Mouse (Mus musculus) lung, adult 2 months (tissue): ENCODE measurements around the gene Edrf1. TPM values are rescaled to one million over a fixed set of nuclear protein-coding genes. Genes with fewer than 3 reads are reported as not detected.
A peak's percentile ranks its signal among the peaks of the same experiment; 100 is the strongest.

Source experiments
- DNase-seq: peaks from one replicate; pipeline ENCODE4 v3.0.0; 2022
- H3K4me1 ChIP-seq: fragments of 200-500 bp; 2 replicates; pipeline ENCODE4 v1.6.1; 2011; ENCODE audit warnings: low read length; ENCODE audit not compliant: control insufficient read depth, insufficient read depth
- H3K4me3 ChIP-seq: fragments of 200-500 bp; replicated peaks from 2 replicates; pipeline ENCODE3; 2011; ENCODE audit warnings: low read depth, mild to moderate bottlenecking, control low read depth, low read length; ENCODE audit errors: extremely low read depth
- CTCF ChIP-seq: fragments of 200-500 bp; IDR thresholded peaks from 2 replicates; pipeline ENCODE4 v1.5.1; 2011; ENCODE audit warnings: mild to moderate bottlenecking, low read length, control low read depth; ENCODE audit not compliant: insufficient read depth
- POLR2A ChIP-seq: fragments of 200-500 bp; IDR thresholded peaks from 2 replicates; pipeline ENCODE4 v1.6.1; 2011; ENCODE audit warnings: low read depth, mild to moderate bottlenecking, control low read depth, low read length, borderline replicate concordance; ENCODE audit errors: extremely low read depth
- WGBS: fragments of 180-500 bp; shearing (Covaris S2); methylation state at CpG from one replicate; pipeline ENCODE4 v1.1.7; 2018; 5-methylcytosine and 5-hydroxymethylcytosine counted together
- polyA plus RNA-seq: library from polyadenylated mRNA; depleted of rRNA; stranded (reverse); fragments of >200 nt; gene quantifications from 2 replicates; pipeline ENCODE4 v1.2.3, GENCODE M21; 2012; rRNA removed

Edrf1 gene
- 6.4 and 9.1 TPM in 2 replicates for polyA plus RNA-seq

DNA sequence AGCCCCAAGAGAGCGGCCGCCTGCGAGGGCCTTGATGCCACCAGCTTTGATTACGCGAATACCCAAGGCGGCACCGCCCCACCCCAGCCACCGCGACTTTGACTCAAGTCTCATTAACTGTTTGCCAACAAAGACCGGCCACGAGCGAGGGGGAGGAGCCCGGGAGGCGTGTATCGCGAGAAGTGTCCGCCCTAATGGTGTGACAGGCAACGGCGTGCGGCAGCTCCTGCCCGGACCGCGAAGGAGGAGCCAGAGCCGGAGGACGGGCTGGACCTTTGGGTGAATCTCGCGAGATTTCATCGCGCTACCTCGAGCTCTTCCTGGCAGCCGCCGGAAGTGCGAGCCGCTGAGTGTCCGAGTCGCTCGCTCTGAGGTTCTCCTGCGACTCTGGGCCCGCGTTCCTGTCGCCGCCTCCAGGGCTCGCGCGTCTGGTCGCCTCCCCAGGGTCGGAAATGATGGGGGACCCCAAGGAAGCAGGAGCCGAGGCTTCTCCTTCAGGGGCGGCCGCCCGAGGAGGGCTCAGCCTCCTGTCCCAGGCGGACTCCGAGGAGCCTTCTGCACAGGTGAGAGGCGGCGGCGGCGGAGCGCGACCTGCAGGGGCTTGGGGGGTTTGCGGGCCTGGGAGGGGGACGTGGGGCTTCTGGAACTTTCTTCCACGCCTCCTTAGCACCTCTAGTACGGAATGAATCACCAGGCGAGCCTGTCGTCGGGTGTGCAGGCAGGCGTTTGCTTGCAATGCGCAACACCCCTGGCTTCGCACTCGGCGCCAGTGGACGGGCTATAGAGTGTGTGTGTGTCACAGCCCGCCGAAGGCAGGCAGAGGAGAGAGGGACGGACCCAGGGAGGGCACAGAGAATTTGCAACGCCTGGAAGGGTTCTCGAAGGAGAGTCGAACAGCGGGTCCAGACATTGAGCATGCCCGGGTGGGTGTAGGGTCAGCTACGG is at the start of gene Edrf1:
TSS of gene Edrf1 (plus strand) at position 183 of the 945 bp plus-strand sequence.
- Histone ChIP-seq H3K4me3 (peak within 1 kb of the TSS; percentile 87), H3K4me1 (peaks cover 3% of the 10 kb centered on the region; the same call in 1 of the 2 replicates)
- DNase-seq = peak; percentile 96
- WGBS = under 1% methylated on average over 81 of the region's 81 CpGs
- TF ChIP-seq POLR2A = peak; percentile 90
- no peak for TF ChIP-seq CTCF

DNA sequence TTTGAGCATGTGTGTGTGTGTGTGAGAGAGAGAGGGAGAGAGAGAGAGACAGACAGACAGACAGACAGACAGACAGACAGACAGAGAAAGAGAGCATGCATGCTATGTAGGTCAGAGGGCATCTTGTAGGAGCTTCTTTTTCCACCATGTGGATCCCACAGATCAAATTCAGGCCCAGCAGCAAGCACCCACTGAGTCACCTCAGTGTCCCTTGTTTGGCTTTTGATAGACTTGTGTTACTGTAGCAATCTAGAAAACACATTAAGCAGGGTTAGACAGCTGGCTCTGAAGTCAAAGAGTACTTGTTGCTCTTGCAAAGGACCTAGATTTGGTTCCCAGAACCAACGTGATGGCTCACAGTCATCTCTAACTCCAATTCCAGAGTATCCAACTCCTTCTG is 45.6 kb upstream of the Edrf1 start:
- Histone ChIP-seq H3K4me3 (no peak overlapping the region), H3K4me1 (no peaks in the 10 kb centered on the region)
- WGBS = 80% methylated on average over 1 of the region's 1 CpGs
- TF ChIP-seq CTCF = no peak
- no peak for TF ChIP-seq POLR2A
- no peak for DNase-seq

GRCm38 (mm10) chr7:133600558-133600957 is 36.8 kb upstream of the Edrf1 start:
- 49% methylated on average over 1 of the region's 1 CpGs for WGBS
- no peaks in the 10 kb centered on the region for H3K4me1 ChIP-seq
- no peak for DNase-seq
- TF ChIP-seq CTCF = no peak
- TF ChIP-seq POLR2A = no peak
- H3K4me3 ChIP-seq = no peak overlapping the region

DNA sequence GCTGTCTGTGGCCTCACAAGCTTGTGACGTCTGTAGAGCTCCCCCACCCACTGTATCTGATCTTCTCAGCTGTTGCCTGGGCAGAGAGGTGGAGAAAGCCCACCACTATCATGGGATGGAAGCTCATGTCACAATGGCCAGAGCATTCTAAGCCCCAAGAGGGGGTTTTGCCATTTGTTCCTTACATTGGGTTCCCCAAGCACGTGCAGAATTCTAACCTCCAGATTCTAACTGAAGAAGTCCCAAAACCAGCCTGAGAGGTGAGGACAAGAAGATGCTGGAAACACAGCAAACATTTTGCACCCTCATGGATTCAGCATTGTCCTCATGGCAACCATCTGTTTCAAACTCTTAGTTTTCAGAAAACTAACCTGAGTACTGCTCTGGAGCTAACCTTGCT is 35.3 kb upstream of the Edrf1 start, which contains the start of gene Tex36:
TSS of gene Tex36 (minus strand) at position 101 of the 400 bp plus-strand sequence.
- no peak for DNase-seq
- Histone ChIP-seq H3K4me1 (no peaks in the 10 kb centered on the region), H3K4me3 (no peak within 1 kb of the TSS)
- TF ChIP-seq POLR2A (no peak), CTCF (no peak)
- WGBS = 51% methylated on average over 2 of the region's 2 CpGs

GRCm38 (mm10) chr7:133603156-133603555 is 34.2 kb upstream of the Edrf1 start:
- TF ChIP-seq CTCF (no peak), POLR2A (no peak)
- H3K4me3 ChIP-seq = no peak overlapping the region
- 71% methylated on average over 2 of the region's 2 CpGs for WGBS
- DNase-seq = no peak
- H3K4me1 ChIP-seq = no peaks in the 10 kb centered on the region

- 55% methylated on average over 13 of the region's 13 CpGs for WGBS
- Histone ChIP-seq H3K4me1 (no peaks in the 10 kb centered on the region), H3K4me3 (no peak overlapping the region)
- no peak for TF ChIP-seq CTCF
- TF ChIP-seq POLR2A = no peak
- no peak for DNase-seq
Measured at GRCm38 (mm10) chr7:133604427-133605081, 32.8 kb upstream of the Edrf1 start.

GRCm38 (mm10) chr7:133607331-133607730 is 30.0 kb upstream of the Edrf1 start:
- Histone ChIP-seq H3K4me1 (no peaks in the 10 kb centered on the region), H3K4me3 (no peak overlapping the region)
- no peak for TF ChIP-seq CTCF
- TF ChIP-seq POLR2A = no peak
- DNase-seq = no peak
- WGBS = 66% methylated on average over 5 of the region's 5 CpGs

DNA sequence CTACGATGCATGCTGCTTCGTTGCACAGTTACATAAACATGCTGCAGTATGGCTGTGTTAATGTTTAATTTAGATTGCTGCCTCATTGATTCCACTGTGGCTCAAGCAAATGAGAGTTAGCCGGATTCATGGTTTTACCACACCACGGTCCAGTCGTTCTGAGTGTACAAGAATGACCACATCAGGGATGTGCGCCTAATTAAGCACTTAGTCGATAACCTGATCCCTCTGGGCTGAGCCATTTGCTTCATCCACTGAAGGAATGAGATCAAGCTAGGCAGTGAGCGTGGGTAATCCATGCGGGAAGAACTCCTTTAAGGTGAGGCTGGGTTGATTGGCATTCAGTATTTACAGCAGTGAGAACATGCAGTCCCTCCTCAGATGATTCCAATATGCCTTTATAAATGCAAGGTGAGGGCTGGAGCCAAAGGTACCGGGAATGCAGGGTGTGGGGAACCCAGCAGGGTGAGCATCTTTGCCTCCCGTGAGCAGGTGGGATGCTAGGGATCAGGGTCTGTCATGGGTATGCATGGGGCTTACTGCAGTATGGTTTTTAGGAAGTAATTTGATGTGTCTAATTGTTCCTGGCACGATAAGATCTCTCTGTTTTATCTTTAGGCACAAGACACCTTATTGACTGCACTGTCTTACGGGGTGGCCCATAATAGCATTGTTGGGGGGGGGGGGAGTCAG is 29.3 kb upstream of the Edrf1 start:
- TF ChIP-seq POLR2A (no peak), CTCF (no peak)
- 82% methylated on average over 13 of the region's 13 CpGs for WGBS
- H3K4me1 ChIP-seq = no peaks in the 10 kb centered on the region
- H3K4me3 ChIP-seq = no peak overlapping the region
- no peak for DNase-seq
